Mouse (Mus musculus) erythroblast, adult 5-6 weeks (primary cell): ENCODE measurements around the gene Cpxm2. TPM values are rescaled to one million over a fixed set of nuclear protein-coding genes. Genes with fewer than 3 reads are reported as not detected.

Experiments
- ATAC-seq: replicated peaks from 2 replicates; pipeline ENCODE4 v1.8.0; 2016; ENCODE audit warnings: moderate number of reproducible peaks, mild to moderate bottlenecking, moderate TSS enrichment, inconsistent platforms; ENCODE audit not compliant: poor library complexity, low FRiP score, severe bottlenecking
- total RNA-seq, 2 experiments: library from RNA; stranded (forward) in 1 of 2; stranded (reverse) in 1 of 2; fragments of 150-400 nt in 1 of 2; fragments of 200-764, 138-1000 nt in 1 of 2; gene quantifications; 2 replicates each; pipeline versions ENCODE4 v1.2.3 to v1.2.4; 2015 to 2017; ENCODE audit warnings: low replicate concordance in 2 of 2

The Cpxm2 gene
- total RNA-seq, 2 experiments from 2014 or later: not detected

GRCm38 (mm10) chr7:132046662-132047061 is 107.9 kb downstream of the Cpxm2 start:
- no peak for ATAC-seq

DNA sequence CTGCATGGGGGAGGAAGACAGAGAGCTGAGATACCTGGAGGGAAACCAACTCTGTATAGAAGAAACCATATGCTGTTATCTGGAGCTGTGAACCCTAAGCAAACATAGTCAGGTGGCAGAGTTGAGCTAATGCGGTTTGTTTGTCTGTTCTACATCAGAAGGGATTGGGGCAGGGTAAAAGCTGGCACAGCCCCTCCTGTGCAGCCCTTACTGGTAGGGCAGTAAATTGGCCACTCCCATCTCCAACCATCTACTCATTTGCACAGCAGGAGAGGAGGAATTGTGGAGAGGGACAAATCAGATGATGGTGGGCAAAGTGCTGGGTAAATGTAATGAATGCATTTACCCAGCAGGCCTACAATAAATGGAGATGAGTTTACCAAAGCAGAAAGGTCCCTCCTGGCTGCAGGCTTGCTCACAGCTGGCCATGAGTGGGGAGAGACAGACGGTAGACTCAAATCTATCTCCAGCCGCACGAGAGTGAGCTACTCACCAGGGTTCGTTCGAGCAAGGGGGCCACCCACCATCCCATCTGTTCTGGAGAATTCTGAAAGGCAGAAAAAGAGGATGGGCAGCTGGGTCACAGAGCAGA is 122.5 kb downstream of the Cpxm2 start:
- ATAC-seq: no peak

DNA sequence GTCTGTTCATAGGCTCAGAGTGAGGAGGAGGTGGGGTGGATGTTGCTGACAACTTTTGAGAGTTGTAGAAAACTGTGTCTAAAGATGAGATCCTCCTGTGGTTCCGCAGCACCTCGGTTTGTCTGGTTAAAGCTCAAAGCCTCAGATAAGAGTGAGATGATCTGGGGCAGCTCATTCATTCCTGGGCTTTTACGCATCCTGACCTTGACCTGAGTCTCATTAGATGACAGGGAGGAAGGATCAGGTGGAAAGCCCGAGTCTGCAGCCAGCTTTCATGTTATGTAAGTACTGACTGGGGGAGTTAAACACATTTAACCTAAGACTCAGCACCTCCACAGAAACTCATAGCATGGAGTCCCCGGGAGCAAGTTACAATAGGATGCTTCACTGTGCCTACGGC is 127.9 kb downstream of the Cpxm2 start:
- no peak for ATAC-seq

- no peak for ATAC-seq
These were observed 128.9 kb downstream of the Cpxm2 start for GRCm38 (mm10) chr7:132025591-132025990.

DNA sequence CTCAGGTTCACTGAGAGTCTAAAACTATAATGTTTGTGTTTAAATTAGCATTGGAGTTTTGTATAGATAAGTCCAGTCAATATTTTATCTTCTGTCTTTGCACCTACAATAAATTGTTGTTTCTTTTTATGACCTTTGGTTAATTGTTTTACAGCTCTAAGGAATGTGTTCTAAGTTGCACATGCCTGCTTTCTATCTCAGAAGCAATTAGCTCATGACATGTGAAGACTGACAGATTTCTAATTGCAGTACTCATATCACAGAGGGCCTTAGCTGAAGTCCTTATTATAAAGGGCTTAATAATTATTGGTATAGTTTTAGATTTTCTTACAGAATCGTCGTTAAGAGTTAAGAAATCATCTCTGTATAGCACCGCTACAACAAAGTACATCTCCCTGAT is 138.6 kb downstream of the Cpxm2 start:
- no peak for ATAC-seq

GRCm38 (mm10) chr7:132015193-132015592 is 139.3 kb downstream of the Cpxm2 start:
- no peak for ATAC-seq

DNA sequence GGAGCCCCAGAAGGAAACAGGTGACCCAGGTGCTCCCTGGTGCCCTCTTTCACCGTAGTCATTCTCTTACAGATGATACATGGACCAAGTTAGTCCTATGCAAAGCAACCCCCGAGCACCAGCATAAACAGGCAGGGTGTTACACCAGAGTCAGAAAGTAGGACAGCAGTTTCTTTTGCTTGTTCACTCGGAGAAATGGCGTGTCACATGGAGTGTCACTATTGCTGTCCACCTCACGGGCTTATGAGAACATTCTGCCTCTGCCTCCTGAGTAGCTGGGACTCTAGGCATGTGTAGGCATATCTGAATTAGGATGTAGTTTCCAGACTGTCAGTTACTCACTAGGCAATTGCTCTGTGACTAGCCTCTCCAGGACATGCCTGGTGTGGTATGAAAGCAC is 140.6 kb downstream of the Cpxm2 start:
- ATAC-seq: no peak

GRCm38 (mm10) chr7:132012969-132013679 is 141.4 kb downstream of the Cpxm2 start:
- ATAC-seq: no peak

- ATAC-seq: no peak
These were observed 145.5 kb downstream of the Cpxm2 start for GRCm38 (mm10) chr7:132009002-132009401.

- ATAC-seq: no peak
These were observed 148.4 kb downstream of the Cpxm2 start for GRCm38 (mm10) chr7:132005996-132006696.

GRCm38 (mm10) chr7:131992873-131993272 is 161.7 kb downstream of the Cpxm2 start:
- no peak for ATAC-seq

DNA sequence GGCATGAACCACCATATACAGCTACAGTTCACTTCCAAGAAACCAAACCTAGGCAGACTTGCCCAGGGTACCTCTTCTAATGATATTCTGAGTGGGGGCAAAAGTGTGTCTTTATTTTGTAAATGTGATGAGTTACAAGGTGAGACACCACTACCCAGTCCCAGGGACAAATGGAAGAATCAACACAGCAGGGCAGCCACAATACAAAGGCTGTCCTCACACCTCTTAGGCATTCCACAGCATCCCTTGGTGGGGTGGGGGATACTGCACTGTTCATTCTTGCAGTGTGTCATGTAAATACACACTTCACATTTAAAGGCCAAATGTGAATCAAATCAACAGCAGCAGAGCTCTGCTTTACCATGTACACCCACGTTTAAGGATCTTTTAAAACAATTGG is 162.3 kb downstream of the Cpxm2 start:
- ATAC-seq: no peak

DNA sequence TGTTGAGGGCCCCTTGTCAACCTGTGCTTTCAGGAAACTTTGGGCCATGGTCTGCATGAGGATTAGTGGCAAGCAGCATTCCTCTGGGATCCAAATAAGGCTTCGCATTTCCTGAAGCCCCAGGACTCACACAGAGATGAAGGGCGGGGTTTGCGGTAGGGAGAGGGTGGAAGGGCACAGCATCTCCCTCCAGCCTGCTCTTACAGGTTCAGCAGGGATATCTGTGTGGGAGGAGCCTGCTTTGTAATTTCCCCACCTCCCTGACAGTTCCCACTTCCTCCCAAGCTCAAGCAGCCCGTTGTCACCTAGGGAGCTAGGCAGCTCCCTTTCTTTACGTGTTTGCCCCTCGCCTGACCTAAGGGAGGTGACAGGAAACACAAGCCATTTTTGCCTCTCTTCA is 165.5 kb downstream of the Cpxm2 start:
- no peak for ATAC-seq

Other genes with a start within 250 kb of the Cpxm2 start
- gene Gpr26, start 188.3 kb downstream of the Cpxm2 start, total RNA-seq (2015; ENCODE audit: low replicate concordance): not detected in 2 replicates
- 0.09 TPM in 1 of 2 replicates, not detected in the other for gene Gpr26, start 188.3 kb downstream of the Cpxm2 start, total RNA-seq (2017; ENCODE audit: low replicate concordance)
- gene Chst15, start 162.5 kb upstream of the Cpxm2 start, total RNA-seq (2015; ENCODE audit: low replicate concordance): 3.6 and 4.8 TPM in 2 replicates
- 3.6 and 6.7 TPM in 2 replicates for gene Chst15, start 162.5 kb upstream of the Cpxm2 start, total RNA-seq (2017; ENCODE audit: low replicate concordance)